Mouse (Mus musculus) testis, adult 2 months (tissue): Measurements from ENCODE around the gene Nav1.

Experiments
- CTCF ChIP-seq: fragments of 200-500 bp; IDR thresholded peaks from 2 replicates; pipeline ENCODE4 v1.5.1; 2012; ENCODE audit warnings: low read depth, mild to moderate bottlenecking, inconsistent platforms, low read length, moderate library complexity; ENCODE audit not compliant: control insufficient read depth, insufficient read depth, insufficient replicate concordance
- POLR2A ChIP-seq: fragments of 200-500 bp; IDR thresholded peaks from 2 replicates; pipeline ENCODE4 v1.6.1; 2012; ENCODE audit warnings: low read depth, mild to moderate bottlenecking, inconsistent platforms, low read length, moderate library complexity; ENCODE audit not compliant: control insufficient read depth

- TF ChIP-seq CTCF (no peak), POLR2A (no peak)
Observed at GRCm38 (mm10) chr1:135553615-135554014, 53.5 kb downstream of the Nav1 start.
